ENCODE assay signal across 7 mouse cellular contexts in the genomic region with DNA sequence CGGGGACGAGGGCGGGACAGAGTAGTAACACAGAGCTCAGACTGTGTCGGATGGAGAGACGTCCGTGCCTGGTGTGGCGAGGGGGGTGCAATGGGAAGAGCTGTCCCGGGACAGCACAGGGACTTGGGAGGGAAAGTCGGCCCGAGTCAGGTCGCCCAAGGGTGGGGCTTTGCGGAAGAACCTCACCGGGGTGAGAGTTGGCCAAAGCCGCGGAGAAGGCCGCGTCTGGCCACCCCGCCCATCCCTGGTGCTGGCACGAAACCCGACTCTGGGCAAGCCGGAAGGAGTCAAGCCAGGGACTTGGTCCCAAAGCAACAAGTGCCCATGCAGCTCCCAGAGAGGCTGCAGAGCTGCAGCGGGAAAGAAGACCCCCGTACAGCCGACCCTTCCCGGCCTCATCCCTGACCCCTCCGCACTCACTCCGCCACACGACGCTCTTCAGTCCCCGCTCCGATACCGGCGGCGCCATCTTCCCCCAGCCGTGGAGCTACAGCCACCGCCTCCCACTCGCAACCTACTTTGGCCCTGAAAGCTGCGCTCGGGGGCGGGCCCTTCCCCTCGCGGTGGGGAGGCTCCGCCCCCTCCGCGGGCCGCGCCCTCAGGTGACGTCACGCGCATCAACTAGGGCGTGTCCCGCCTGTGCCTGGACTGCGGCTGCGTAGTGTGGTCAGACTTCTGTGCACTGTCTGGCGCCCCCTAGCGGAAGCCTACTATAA. TPM values are rescaled to one million over a fixed set of nuclear protein-coding genes. Genes with fewer than 3 reads are reported as not detected.
DNase-seq lines count a peak whose midpoint lies in the region; ATAC-seq lines count a peak whose summit lies in the region.

A gene (minus strand): TSS at position 527 of the 716 bp plus-strand sequence.

- H3K4me2 ChIP-seq in intestine, embryonic 16.5 days (ENCODE audit: low read depth, low read length) = peak within 1 kb of the TSS; percentile 65
- H3K4me2 ChIP-seq in midbrain, embryonic 11.5 days = peak within 1 kb of the TSS; percentile 70

- H3K4me3 ChIP-seq in intestine, embryonic 16.5 days (ENCODE audit: low read length) = peak within 1 kb of the TSS; percentile 81
- peak within 1 kb of the TSS; percentile 55 for H3K4me3 ChIP-seq in midbrain, embryonic 11.5 days (ENCODE audit: low read depth, low read length)

- peaks cover 6% of the 10 kb centered on the region for H3K4me1 ChIP-seq in intestine, embryonic 16.5 days (ENCODE audit: control insufficient read depth, insufficient read depth, low read length)
- H3K4me1 ChIP-seq in midbrain, embryonic 11.5 days (ENCODE audit: control insufficient read depth, insufficient read depth, low read length) = peaks cover 9% of the 10 kb centered on the region; the same call in 1 of the 2 replicates

- peak; percentile 98 for DNase-seq in adrenal gland, adult 8-10 months
- DNase-seq in embryo, embryonic 9.5 days (ENCODE audit: extremely low spot score) = peak; percentile 97
- DNase-seq in gastrocnemius, postnatal 4 days (ENCODE audit: low spot score in 2 of 2) = peak; percentile 99
- DNase-seq in left cerebral cortex, postnatal 36 days (ENCODE audit: low spot score in 2 of 2) = peak; percentile 98
- peak; percentile 100 for DNase-seq in midbrain, embryonic 11.5 days (ENCODE audit: low spot score, missing footprints)
- peak; percentile 98 for DNase-seq in skeletal muscle tissue, adult 2 months (ENCODE audit: low read depth, low spot score)

- peak within 1 kb of the TSS; percentile 88 for H3K27ac ChIP-seq in intestine, embryonic 16.5 days (ENCODE audit: low read length)
- H3K27ac ChIP-seq in midbrain, embryonic 11.5 days (ENCODE audit: low read depth, low read length) = no peak within 1 kb of the TSS

- peak within 1 kb of the TSS; percentile 81 for H3K9ac ChIP-seq in intestine, embryonic 16.5 days (ENCODE audit: low read depth, low read length)
- H3K9ac ChIP-seq in midbrain, embryonic 11.5 days (ENCODE audit: low read length) = peak within 1 kb of the TSS; percentile 65

- no peaks in the 10 kb centered on the region for H3K36me3 ChIP-seq in intestine, embryonic 16.5 days (ENCODE audit: control insufficient read depth, insufficient read depth, low read length)
- no peaks in the 10 kb centered on the region for H3K36me3 ChIP-seq in midbrain, embryonic 11.5 days (ENCODE audit: control insufficient read depth, insufficient read depth, low read length)

- WGBS in intestine, embryonic 16.5 days = under 1% methylated on average over 53 of the region's 56 CpGs
- WGBS in midbrain, embryonic 11.5 days = 2% methylated on average over 52 of the region's 56 CpGs

- peak; percentile 96 for ATAC-seq in intestine, embryonic 16.5 days
- peak; percentile 97 for ATAC-seq in midbrain, embryonic 11.5 days (ENCODE audit: low FRiP score)

- H3K27me3 ChIP-seq in intestine, embryonic 16.5 days (replicated peaks; ENCODE audit: control insufficient read depth, insufficient read depth, low read length) = no peaks in the 10 kb centered on the region
- H3K27me3 ChIP-seq in midbrain, embryonic 11.5 days (ENCODE audit: control insufficient read depth, insufficient read depth, low read length) = no peaks in the 10 kb centered on the region

- intact Hi-C loops in left cerebral cortex, postnatal 36 days (cut with DNase I) = loop anchor here (1.0 kb wide), 1 partner anchor 71 kb away; a partner anchor contains a TSS

- H3K9me3 ChIP-seq in intestine, embryonic 16.5 days (ENCODE audit: control insufficient read depth, low read length) = no peaks in the 10 kb centered on the region
- H3K9me3 ChIP-seq in midbrain, embryonic 11.5 days (ENCODE audit: control insufficient read depth, low read length) = no peaks in the 10 kb centered on the region

RNA-seq across cellular contexts. Expression of the gene that starts here (rescaled TPM):
- total RNA-seq in adrenal gland, adult 8-10 months (2022) = 10 to 100 TPM; 59.8 to 75.3 (median 63.4) TPM
- 10 to 100 TPM; 40.8 to 44.2 TPM for total RNA-seq in gastrocnemius, postnatal 4 days (2021)
- polyA plus RNA-seq in intestine, embryonic 16.5 days (2015; fragmentation: Nextera tagmentation; extraction: Ambion mirVana) = 49.6 and 52.1 TPM in 2 replicates
- 10 to 100 TPM; 22.4 to 23.7 TPM for total RNA-seq in left cerebral cortex, postnatal 36 days (2021)
- 23.7 and 25.7 TPM in 2 replicates for polyA plus RNA-seq in midbrain, embryonic 11.5 days (2014; fragmentation: Nextera tagmentation; extraction: Ambion mirVana)
